Mouse (Mus musculus) brain, embryonic 14.5 days (tissue): ENCODE data around the gene Arhgap29.

Source experiments
- CTCF ChIP-seq: fragments of 200-500 bp; IDR thresholded peaks from 2 replicates; pipeline ENCODE4 v1.5.1; 2012; ENCODE audit warnings: inconsistent platforms, mild to moderate bottlenecking, moderate library complexity, borderline replicate concordance; ENCODE audit not compliant: insufficient read depth, insufficient read length; ENCODE audit errors: extremely low read depth
- POLR2A ChIP-seq: fragments of 200-500 bp; IDR thresholded peaks from 2 replicates; pipeline ENCODE4 v1.6.1; 2012; ENCODE audit warnings: mild to moderate bottlenecking, inconsistent platforms, borderline replicate concordance; ENCODE audit not compliant: poor library complexity, insufficient read depth, insufficient read length, severe bottlenecking; ENCODE audit errors: extremely low read depth

- TF ChIP-seq CTCF = no peak
- TF ChIP-seq POLR2A = no peak
Observed at GRCm38 (mm10) chr3:121981306-121981705, 29.0 kb downstream of the Arhgap29 start.
